Mouse (Mus musculus) olfactory bulb, adult 2 months (tissue): ENCODE data around the gene Hpf1.

ENCODE experiments used
- CTCF ChIP-seq: fragments of 200-500 bp; IDR thresholded peaks from 2 replicates; pipeline ENCODE4 v1.5.1; 2012; ENCODE audit warnings: low read depth, mild to moderate bottlenecking, low read length, moderate library complexity; ENCODE audit not compliant: insufficient read depth
- POLR2A ChIP-seq: fragments of 200-500 bp; IDR thresholded peaks from 2 replicates; pipeline ENCODE4 v1.6.1; 2012; ENCODE audit warnings: mild to moderate bottlenecking, low read depth, low read length, moderate library complexity; ENCODE audit not compliant: insufficient read depth

GRCm38 (mm10) chr8:60868236-60868965 lies 21.8 kb upstream of the Hpf1 start:
- TF ChIP-seq CTCF (no peak), POLR2A (no peak)
